Mouse (Mus musculus): ENCODE data around the gene Dmrtc2. TPM values are rescaled to one million over a fixed set of nuclear protein-coding genes. Genes with fewer than 3 reads are reported as not detected.

Gene Dmrtc2
- total and polyA plus RNA-seq, 3 experiments = not detected

DNA sequence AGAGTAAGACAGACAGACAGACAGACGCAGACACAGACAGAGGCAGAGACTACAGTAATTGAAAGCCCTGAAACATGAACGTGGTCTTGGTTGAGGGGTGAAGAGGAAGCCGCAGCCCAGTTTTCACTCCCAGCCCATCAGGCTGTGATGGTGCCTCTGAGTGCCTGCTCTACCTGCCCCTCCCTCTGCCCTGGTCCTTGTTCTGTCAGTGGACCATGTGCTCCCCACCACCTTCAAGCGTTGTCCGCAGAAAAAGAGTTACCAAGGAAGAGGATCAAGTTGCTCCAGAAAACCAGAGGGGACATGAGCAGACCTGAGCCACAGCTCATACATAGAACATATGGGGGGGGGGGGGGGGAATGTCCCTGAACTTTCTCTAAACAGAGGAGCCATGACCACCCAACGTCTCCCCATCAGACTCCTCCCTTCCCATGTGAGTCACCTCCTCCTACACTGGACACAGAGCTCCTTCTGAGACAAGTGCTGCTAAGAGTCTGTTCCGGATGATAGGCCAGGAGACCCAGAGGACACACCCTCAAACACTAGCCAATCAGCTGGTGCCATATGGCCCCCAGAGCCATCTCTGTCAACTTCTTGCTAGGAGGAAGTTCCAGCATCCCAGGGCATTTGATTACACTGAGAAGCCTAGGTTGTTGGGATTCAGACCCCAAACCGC is 17.2 kb upstream of the Dmrtc2 start (continued):
- TF ChIP-seq ZKSCAN1 (IDR thresholded peaks at IDR 0.05; ENCODE audit: low read depth, low read length) (no peak), MEF2A (IDR thresholded peaks at IDR 0.05; ENCODE audit: extremely low read depth, insufficient replicate concordance, low read depth, low read length, poor library complexity, severe bottlenecking) (no peak), USF1 (IDR thresholded peaks at IDR 0.05; ENCODE audit: low read depth, low read length) (no peak), SIN3A (IDR thresholded peaks at IDR 0.05; ENCODE audit: low read length) (peak; percentile 90), BHLHE40 (IDR thresholded peaks at IDR 0.05; ENCODE audit: borderline replicate concordance, low read depth, low read length) (no peak), ZNF384 (IDR thresholded peaks at IDR 0.05; ENCODE audit: low read depth, low read length) (no peak), ZC3H11A (IDR thresholded peaks at IDR 0.05; ENCODE audit: low read depth, low read length) (no peak), MAZ (IDR thresholded peaks at IDR 0.05; ENCODE audit: low read depth, low read length) (peak; percentile 67; the same call in 1 of the 2 replicates), GABPA (IDR thresholded peaks at IDR 0.05; ENCODE audit: low read depth, low read length) (no peak), ZMIZ1 (IDR thresholded peaks at IDR 0.05; ENCODE audit: low read depth, low read length) (peak; percentile 83), USF2 (IDR thresholded peaks at IDR 0.05; ENCODE audit: borderline replicate concordance in 1 of 2, insufficient read depth in 1 of 2, low read depth in 1 of 2, low read length in 2 of 2) (no peak)

DNA sequence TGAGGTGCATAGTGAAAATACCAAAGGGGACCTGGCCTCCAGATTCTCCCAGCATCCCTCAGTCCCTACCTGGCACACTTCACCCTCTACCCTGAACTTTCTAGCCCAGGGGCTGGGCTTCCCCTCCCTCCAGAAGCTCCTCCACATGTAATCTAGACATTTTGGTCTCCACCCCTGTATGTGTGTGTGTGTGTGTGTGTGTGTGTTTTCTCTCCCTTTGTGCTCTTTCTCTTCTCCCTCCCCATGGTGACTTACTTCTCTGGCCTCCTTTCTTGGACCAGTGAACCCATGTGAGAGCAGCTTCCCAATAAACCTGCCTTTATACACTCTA is 16.7 kb upstream of the Dmrtc2 start:
- no peak for TF ChIP-seq E2F4 (IDR thresholded peaks at IDR 0.05; ENCODE audit: borderline replicate concordance, low read depth, low read length)
- TF ChIP-seq MAX (IDR thresholded peaks at IDR 0.05; ENCODE audit: low read length) = 0 out of 2 replicates have a peak, but pooled peaks have one; percentile 51
- no peak; the same call in 1 of the 2 replicates for TF ChIP-seq TBP (IDR thresholded peaks at IDR 0.05; ENCODE audit: low read depth, low read length)
- TF ChIP-seq POLR2A (IDR thresholded peaks at IDR 0.05; ENCODE audit: control insufficient read depth in 1 of 2, insufficient read depth in 1 of 2, low read depth in 1 of 2, low read length in 2 of 2, poor library complexity in 1 of 2) = no peak
- no peak for TF ChIP-seq POLR2AphosphoS2 (IDR thresholded peaks at IDR 0.05; ENCODE audit: low read length)
- peak; percentile 38; the same call in 1 of the 2 replicates for TF ChIP-seq MXI1 (IDR thresholded peaks at IDR 0.05; ENCODE audit: low read depth, low read length)
- no peak for TF ChIP-seq GATA1 (IDR thresholded peaks at IDR 0.05; ENCODE audit: low read depth, low read length)
- no peak for TF ChIP-seq KAT2A (conservative IDR thresholded peaks at IDR 0.05; ENCODE audit: low read depth, low read length)
- TF ChIP-seq RAD21 (IDR thresholded peaks at IDR 0.05; ENCODE audit: low read depth, low read length) = no peak
- TF ChIP-seq EP300 (IDR thresholded peaks at IDR 0.05; ENCODE audit: low read depth in 1 of 2, low read length in 2 of 2) = no peak
- no peak for TF ChIP-seq USF2 (IDR thresholded peaks at IDR 0.05; ENCODE audit: borderline replicate concordance in 1 of 2, insufficient read depth in 1 of 2, low read depth in 1 of 2, low read length in 2 of 2)
- no peak for TF ChIP-seq MAZ (IDR thresholded peaks at IDR 0.05; ENCODE audit: low read depth, low read length)
- 0 out of 2 replicates have a peak, but pooled peaks have one; percentile 22 for TF ChIP-seq ZNF384 (IDR thresholded peaks at IDR 0.05; ENCODE audit: low read depth, low read length)
- no peak for TF ChIP-seq BHLHE40 (IDR thresholded peaks at IDR 0.05; ENCODE audit: borderline replicate concordance, low read depth, low read length)
- no peak for TF ChIP-seq UBTF (IDR thresholded peaks at IDR 0.05; ENCODE audit: borderline replicate concordance, insufficient read depth, low read depth, low read length)
- TF ChIP-seq TCF12 (IDR thresholded peaks at IDR 0.05; ENCODE audit: low read depth, low read length) = no peak
- TF ChIP-seq CHD2 (IDR thresholded peaks at IDR 0.05; ENCODE audit: low read length) = no peak
- TF ChIP-seq SMC3 (IDR thresholded peaks at IDR 0.05; ENCODE audit: low read depth, low read length) = no peak
- no peak for TF ChIP-seq TAL1 (IDR thresholded peaks at IDR 0.05; ENCODE audit: low read length)
- peak; percentile 41; the same call in 1 of the 2 replicates for TF ChIP-seq SIN3A (IDR thresholded peaks at IDR 0.05; ENCODE audit: low read length)
- TF ChIP-seq ZKSCAN1 (IDR thresholded peaks at IDR 0.05; ENCODE audit: low read depth, low read length) = no peak
- no peak for DNase-seq (ENCODE audit: low read depth, low spot score)
- Histone ChIP-seq H3K27me3 (ENCODE audit: control insufficient read depth in 1 of 2, insufficient read depth in 2 of 2, low read length in 2 of 2) (no peaks in the 10 kb centered on the region), H3K9ac (ENCODE audit: control insufficient read depth, low read depth, low read length, poor library complexity, severe bottlenecking) (peak overlapping the region; percentile 73), H3K4me3 (ENCODE audit: control insufficient read depth in 1 of 2, insufficient read depth in 1 of 2, low read depth in 2 of 2, low read length in 2 of 2) (peak overlapping the region; percentile 37 to 44), H3K27ac (ENCODE audit: control insufficient read depth, low read depth, low read length) (peak overlapping the region; percentile 97), H3K79me2 (ENCODE audit: control insufficient read depth, insufficient read depth, low read length, poor library complexity) (no peaks in the 10 kb centered on the region; the same call in 1 of the 2 replicates), H3K4me1 (ENCODE audit: control insufficient read depth in 1 of 2, insufficient read depth in 2 of 2, low read length in 2 of 2) (peaks cover 7 to 15% of the 10 kb centered on the region in 2 experiments), H3K36me3 (ENCODE audit: control insufficient read depth in 1 of 2, insufficient read depth in 2 of 2, low read length in 2 of 2) (peaks cover 0 to 15% of the 10 kb centered on the region in 2 experiments; a peak in 2 of 4 replicates), H3K9me3 (replicated peaks; ENCODE audit: insufficient read depth, low read length) (no peaks in the 10 kb centered on the region)

All from MEL (cell line).